Mouse (Mus musculus) heart, postnatal 0 days (tissue): Measurements from ENCODE around the gene Radil.

Source experiments
- CTCF ChIP-seq: IDR thresholded peaks from 2 replicates; pipeline ENCODE4 v1.5.1; 2016; ENCODE audit warnings: antibody characterized with exemption, control low read depth, low read depth
- EP300 ChIP-seq: IDR thresholded peaks from 2 replicates; pipeline ENCODE4 v1.6.1; 2016; ENCODE audit warnings: antibody characterized with exemption, low read depth

DNA sequence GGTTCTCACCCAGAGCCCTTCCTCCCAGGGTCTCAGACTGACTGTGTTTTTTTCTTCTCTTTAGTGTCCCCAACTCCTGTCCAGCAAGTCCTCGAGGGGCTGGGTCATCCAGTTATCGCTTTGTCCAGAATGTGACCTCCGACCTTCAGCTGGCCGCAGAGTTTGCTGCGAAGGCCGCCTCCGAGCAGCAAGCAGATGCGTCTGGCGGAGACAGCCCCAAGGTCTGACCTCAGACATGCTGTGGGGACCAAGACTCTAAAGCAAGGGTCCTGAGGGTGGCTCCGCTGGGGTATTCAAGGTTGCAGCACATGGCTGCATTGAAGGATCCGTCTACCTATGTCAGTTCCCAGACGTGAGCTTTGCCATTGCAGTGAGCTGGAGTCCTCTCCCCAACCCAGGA lies 102.3 kb downstream of the Radil start:
- no peak for TF ChIP-seq CTCF
- no peak for TF ChIP-seq EP300
